In the genomic region with DNA sequence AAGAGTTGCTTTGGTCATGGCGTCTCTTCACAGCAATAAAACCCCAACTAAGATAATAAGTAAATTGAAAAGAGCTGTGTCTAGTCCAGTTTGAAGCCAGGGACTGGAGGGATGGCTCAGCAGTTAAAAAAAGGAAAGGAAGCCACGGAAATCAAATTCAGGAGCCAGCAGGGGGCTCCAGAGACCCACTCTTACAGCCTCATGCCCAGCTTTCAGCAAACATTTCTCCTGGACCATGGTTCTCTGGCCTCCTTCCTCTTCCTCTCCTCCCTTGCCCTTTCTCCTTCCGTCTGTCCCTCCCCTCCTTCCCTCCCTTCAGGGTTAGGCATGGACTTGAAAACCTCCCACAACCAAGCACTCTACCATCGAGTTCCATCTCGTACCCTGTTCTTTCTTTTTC, we compare ENCODE assay signal across 8 mouse cellular contexts.
DNase-seq lines count a peak whose midpoint lies in the region; ATAC-seq and TF ChIP-seq lines count a peak whose summit lies in the region.

No protein-coding gene starts in this region.

- no peak overlapping the region for H3K4me2 ChIP-seq in midbrain, embryonic 11.5 days
- H3K4me2 ChIP-seq in midbrain, embryonic 13.5 days (replicated peaks): no peak overlapping the region

- H3K27ac ChIP-seq in midbrain, embryonic 11.5 days (ENCODE audit: low read depth, low read length): no peak overlapping the region
- H3K27ac ChIP-seq in midbrain, embryonic 13.5 days: no peak overlapping the region
- no peak overlapping the region for H3K27ac ChIP-seq in left cerebral cortex, adult 2 months

- peak; percentile 87 for TF ChIP-seq CTCF in left cerebral cortex, adult 2 months (IDR thresholded peaks at IDR 0.05)

- WGBS in midbrain, embryonic 11.5 days: 65% methylated on average over 5 of the region's 5 CpGs
- 62% methylated on average over 5 of the region's 5 CpGs for WGBS in midbrain, embryonic 13.5 days

- no peaks in the 10 kb centered on the region for H3K36me3 ChIP-seq in midbrain, embryonic 11.5 days (ENCODE audit: control insufficient read depth, insufficient read depth, low read length)
- H3K36me3 ChIP-seq in midbrain, embryonic 13.5 days: no peaks in the 10 kb centered on the region

- no peak overlapping the region for H3K9ac ChIP-seq in midbrain, embryonic 11.5 days (ENCODE audit: low read length)
- no peak overlapping the region for H3K9ac ChIP-seq in midbrain, embryonic 13.5 days (replicated peaks)

- H3K27me3 ChIP-seq in midbrain, embryonic 11.5 days (ENCODE audit: control insufficient read depth, insufficient read depth, low read length): no peaks in the 10 kb centered on the region
- H3K27me3 ChIP-seq in midbrain, embryonic 13.5 days: no peaks in the 10 kb centered on the region

- intact Hi-C loops in left cerebral cortex, adult 2 months (cut with DNase I): loop anchor here (1.0 kb wide), 1 partner anchor 568 kb away; no protein-coding TSS in a partner anchor

- DNase-seq in adrenal gland, postnatal 10 days: peak; percentile 37
- DNase-seq in adrenal gland, adult 8-10 months: no peak
- DNase-seq in midbrain, embryonic 11.5 days (ENCODE audit: low spot score, missing footprints): peak; percentile 87
- DNase-seq in frontal cortex, adult 2 months (ENCODE audit: extremely low spot score in 1 of 2, low spot score in 1 of 2): peak; percentile 27 to 84
- peak; percentile 57 to 71 for DNase-seq in left cerebral cortex, adult 2 months (ENCODE audit: extremely low spot score in 1 of 2, low spot score in 2 of 2)
- DNase-seq in right cerebral cortex, adult 18-20 months: peak; percentile 55
- no peak for DNase-seq in thymus, postnatal 25 days

- no peaks in the 10 kb centered on the region for H3K4me1 ChIP-seq in midbrain, embryonic 11.5 days (ENCODE audit: control insufficient read depth, insufficient read depth, low read length)
- no peaks in the 10 kb centered on the region for H3K4me1 ChIP-seq in midbrain, embryonic 13.5 days (replicated peaks)

- no peak for ATAC-seq in midbrain, embryonic 11.5 days (ENCODE audit: low FRiP score)
- no peak for ATAC-seq in midbrain, embryonic 13.5 days

- H3K4me3 ChIP-seq in midbrain, embryonic 11.5 days (ENCODE audit: low read depth, low read length): no peak overlapping the region
- H3K4me3 ChIP-seq in midbrain, embryonic 13.5 days (replicated peaks): no peak overlapping the region
- H3K4me3 ChIP-seq in left cerebral cortex, adult 2 months: no peak overlapping the region

- H3K9me3 ChIP-seq in midbrain, embryonic 11.5 days (ENCODE audit: control insufficient read depth, low read length): no peaks in the 10 kb centered on the region
- H3K9me3 ChIP-seq in midbrain, embryonic 13.5 days: no peaks in the 10 kb centered on the region

Comparison
In these comparisons a context has a peak if more than half of its experiments do, and no peak if none do; other contexts are left out.
1. DNase-seq: peak in adrenal gland, postnatal 10 days (single experiment), midbrain, embryonic 11.5 days (single experiment), frontal cortex, adult 2 months (2 of 2), left cerebral cortex, adult 2 months (2 of 2) and right cerebral cortex, adult 18-20 months (single experiment); none in adrenal gland, adult 8-10 months (single experiment) and thymus, postnatal 25 days (single experiment).